In genomic region chr13:42092392-42093139, GRCm38 (mm10) we compare ENCODE assay signal across 17 mouse cellular contexts. TPM values are rescaled to one million over a fixed set of nuclear protein-coding genes. Genes with fewer than 3 reads are reported as not detected.
A peak's percentile ranks its signal among the peaks of the same experiment; 100 is the strongest.
DNase-seq lines count a peak whose midpoint lies in the region; ATAC-seq lines count a peak whose summit lies in the region.
"Had no signal": no experiment of that assay in that cellular context is flagged by ENCODE, and none has a peak within 500 bp of the region (broad histone marks: within the 10 kb centered on the region; RNA-seq: fewer than 3 reads in every experiment).

No protein-coding gene starts in this region.

- peaks cover 31% of the 10 kb centered on the region for H3K4me1 ChIP-seq in heart, embryonic 16.5 days (ENCODE audit: control insufficient read depth, insufficient read depth, low read length)
- peaks cover 40% of the 10 kb centered on the region for H3K4me1 ChIP-seq in heart, embryonic 10.5 days
- peaks cover 35% of the 10 kb centered on the region for H3K4me1 ChIP-seq in hindbrain, embryonic 12.5 days

- no peaks in the 10 kb centered on the region for H3K9me3 ChIP-seq in heart, embryonic 16.5 days (replicated peaks; ENCODE audit: control insufficient read depth, low read length)
- H3K9me3 ChIP-seq in heart, embryonic 10.5 days = no peaks in the 10 kb centered on the region
- H3K9me3 ChIP-seq in hindbrain, embryonic 12.5 days (replicated peaks) = no peaks in the 10 kb centered on the region
- H3K9me3 ChIP-seq: embryonic facial prominence, embryonic 15.5 days; forebrain, embryonic 12.5 days; hindbrain, embryonic 10.5 days; intestine, embryonic 15.5 days had no signal

- H3K27me3 ChIP-seq in heart, embryonic 16.5 days (ENCODE audit: control insufficient read depth, insufficient read depth, low read length) = no peaks in the 10 kb centered on the region
- no peaks in the 10 kb centered on the region for H3K27me3 ChIP-seq in heart, embryonic 10.5 days (ENCODE audit: insufficient read depth, poor library complexity, severe bottlenecking)
- H3K27me3 ChIP-seq in hindbrain, embryonic 12.5 days = no peaks in the 10 kb centered on the region
- H3K27me3 ChIP-seq: embryonic facial prominence, embryonic 15.5 days; forebrain, embryonic 12.5 days; intestine, embryonic 15.5 days had no signal

- peak overlapping the region; percentile 17 for H3K27ac ChIP-seq in heart, embryonic 16.5 days (ENCODE audit: low read length)
- no peak overlapping the region for H3K27ac ChIP-seq in heart, embryonic 10.5 days
- no peak overlapping the region for H3K27ac ChIP-seq in hindbrain, embryonic 12.5 days
- H3K27ac ChIP-seq: embryonic facial prominence, embryonic 15.5 days; forebrain, embryonic 12.5 days; intestine, embryonic 15.5 days; macrophage had no signal

- H3K36me3 ChIP-seq in heart, embryonic 16.5 days (ENCODE audit: control insufficient read depth, insufficient read depth) = no peaks in the 10 kb centered on the region
- H3K36me3 ChIP-seq in heart, embryonic 10.5 days = 0 out of 2 replicates have a peak, but pooled peaks cover 2% of the 10 kb centered on the region
- no peaks in the 10 kb centered on the region for H3K36me3 ChIP-seq in hindbrain, embryonic 12.5 days
- H3K36me3 ChIP-seq: embryonic facial prominence, embryonic 15.5 days; intestine, embryonic 15.5 days had no signal

- WGBS in heart, embryonic 16.5 days = 47% methylated on average over 8 of the region's 8 CpGs
- WGBS in heart, embryonic 10.5 days = 56% methylated on average over 8 of the region's 8 CpGs
- whole genome bisulfite sequencing in hindbrain, embryonic 12.5 days = 57% methylated on average over 8 of the region's 8 CpGs

- H3K9ac ChIP-seq in heart, embryonic 16.5 days (ENCODE audit: low read length) = no peak overlapping the region
- H3K9ac ChIP-seq in hindbrain, embryonic 12.5 days = no peak overlapping the region
- H3K9ac ChIP-seq: embryonic facial prominence, embryonic 15.5 days; forebrain, embryonic 12.5 days; intestine, embryonic 15.5 days; lung, embryonic 14.5 days had no signal

- ATAC-seq in heart, embryonic 16.5 days (replicated peaks; ENCODE audit: extremely low read depth, insufficient read depth, low FRiP score) = no peak; the same call in 1 of the 2 replicates
- ATAC-seq in hindbrain, embryonic 12.5 days (ENCODE audit: low FRiP score) = no peak
- ATAC-seq: intestine, embryonic 15.5 days; midbrain, embryonic 16.5 days had no signal

- no peak for DNase-seq in heart, embryonic 10.5 days (ENCODE audit: low spot score)
- DNase-seq in thymus, postnatal 4 days = peak; percentile 29
- no peak for DNase-seq in thymus, postnatal 36 days
- DNase-seq in cerebellum, postnatal 14 days = peak; percentile 80 to 85
- no peak for DNase-seq in kidney, postnatal 10 days
- no peak for DNase-seq in kidney, postnatal 14 days
- DNase-seq: adrenal gland, adult 2 months; lung, embryonic 14.5 days; right cerebral cortex, postnatal 25 days had no signal

- H3K4me2 ChIP-seq in heart, embryonic 16.5 days (ENCODE audit: low read depth, low read length) = no peak overlapping the region
- no peak overlapping the region for H3K4me2 ChIP-seq in hindbrain, embryonic 12.5 days (replicated peaks)
- H3K4me2 ChIP-seq: embryonic facial prominence, embryonic 15.5 days; forebrain, embryonic 12.5 days; intestine, embryonic 15.5 days; lung, embryonic 14.5 days had no signal

- no peak overlapping the region for H3K4me3 ChIP-seq in heart, embryonic 16.5 days (ENCODE audit: low read length)
- no peak overlapping the region for H3K4me3 ChIP-seq in heart, embryonic 10.5 days
- no peak overlapping the region for H3K4me3 ChIP-seq in hindbrain, embryonic 12.5 days
- H3K4me3 ChIP-seq: embryonic facial prominence, embryonic 15.5 days; forebrain, embryonic 12.5 days; hindbrain, embryonic 10.5 days; intestine, embryonic 15.5 days had no signal

RNA-seq across cellular contexts. Expression of gene Hivep1, which starts 40.7 kb away (rescaled TPM):
- 4.0 and 4.1 TPM in 2 replicates for polyA plus RNA-seq in heart, embryonic 16.5 days (2015; fragmentation: Nextera tagmentation; extraction: Ambion mirVana)
- 7.5 and 8.2 TPM in 2 replicates for polyA plus RNA-seq in heart, embryonic 10.5 days (2016; fragmentation: Nextera tagmentation; extraction: Ambion mirVana)
- 19.0 TPM in 2 replicates for polyA plus RNA-seq in hindbrain, embryonic 12.5 days (2016; fragmentation: Nextera tagmentation; extraction: Ambion mirVana)

Comparison
In these comparisons a context has a peak if more than half of its experiments do, and no peak if none do; other contexts are left out.
1. DNase-seq: peak in thymus, postnatal 4 days (single experiment) and cerebellum, postnatal 14 days (2 of 2); none in heart, embryonic 10.5 days (single experiment), thymus, postnatal 36 days (0 of 2), kidney, postnatal 10 days (single experiment) and kidney, postnatal 14 days (single experiment).